Mouse (Mus musculus) midbrain, postnatal 0 days (tissue): Measurements from ENCODE around the gene Mboat2. TPM values are rescaled to one million over a fixed set of nuclear protein-coding genes. Genes with fewer than 3 reads are reported as not detected.

ENCODE experiments used
- ATAC-seq: fragments of 200-750 bp; cut with Nextera tagmentation; 2 replicates; pipeline ENCODE4 v1.8.0; 2017; ENCODE audit warnings: moderate number of reproducible peaks, mild to moderate bottlenecking, moderate TSS enrichment, moderate library complexity; ENCODE audit not compliant: low FRiP score
- DNase-seq: peaks from one replicate; pipeline ENCODE4 v3.0.0-alpha.2; 2015; ENCODE audit warnings: low spot score
- H3K27ac ChIP-seq: fragments of 300-500 bp; sonication (generic); 2 replicates; pipeline ENCODE4 v1.5.1; 2014; ENCODE audit warnings: low read depth, mild to moderate bottlenecking, low read length, mixed read lengths
- H3K27me3 ChIP-seq: fragments of 300-500 bp; sonication (generic); 2 replicates; pipeline ENCODE4 v1.6.1; 2014; ENCODE audit warnings: low read length, control low read depth, mixed read lengths; ENCODE audit not compliant: insufficient read depth
- H3K36me3 ChIP-seq: fragments of 300-500 bp; sonication (generic); 2 replicates; pipeline ENCODE4 v1.6.1; 2014; ENCODE audit warnings: low read length, control low read depth, mixed read lengths; ENCODE audit not compliant: insufficient read depth
- H3K4me1 ChIP-seq: fragments of 300-500 bp; sonication (generic); 2 replicates; pipeline ENCODE4 v1.6.1; 2014; ENCODE audit warnings: mild to moderate bottlenecking, control low read depth, antibody characterized with exemption, low read length, mixed read lengths; ENCODE audit not compliant: insufficient read depth
- H3K4me2 ChIP-seq: fragments of 300-500 bp; sonication (generic); 2 replicates; pipeline ENCODE4 v1.6.1; 2014; ENCODE audit warnings: low read depth, mild to moderate bottlenecking, low read length, mixed read lengths; ENCODE audit not compliant: poor library complexity, severe bottlenecking
- H3K4me3 ChIP-seq: fragments of 300-500 bp; sonication (generic); 2 replicates; pipeline ENCODE4 v1.5.1; 2014; ENCODE audit warnings: low read depth, mild to moderate bottlenecking, low read length, moderate library complexity
- H3K9ac ChIP-seq: fragments of 300-500 bp; sonication (generic); replicated peaks from 2 replicates; pipeline ENCODE4 v1.6.1; 2014; ENCODE audit warnings: mild to moderate bottlenecking, low read length, moderate library complexity, mixed read lengths; ENCODE audit not compliant: poor library complexity, severe bottlenecking
- H3K9me3 ChIP-seq: fragments of 300-500 bp; sonication (generic); 2 replicates; pipeline ENCODE4 v1.6.1; 2016; ENCODE audit warnings: low read length, control low read depth
- CTCF ChIP-seq: IDR thresholded peaks from 2 replicates; pipeline ENCODE4 v1.5.1; 2016; ENCODE audit warnings: antibody characterized with exemption, mild to moderate bottlenecking
- WGBS: fragments of 180-500 bp; shearing (Covaris S2); extraction: QIAGEN DNeasy Blood & Tissue Kit; methylation state at CpG from one replicate; pipeline ENCODE4 v1.1.7; 2014; 5-methylcytosine and 5-hydroxymethylcytosine counted together
- polyA plus RNA-seq: library from polyadenylated mRNA; unstranded; fragments of >200 nt; fragmentation: Nextera tagmentation; extraction: Ambion mirVana; gene quantifications from 2 replicates; pipeline ENCODE4 v1.2.1, GENCODE M21; 2015
- total RNA-seq: library from RNA; depleted of rRNA; stranded (reverse); fragments of >200 nt; gene quantifications from 2 replicates; pipeline ENCODE4 v1.2.3, GENCODE M21; 2014

Gene Mboat2
- total and polyA plus RNA-seq, 2 experiments from 2014 or later = 62.0 to 69.2 TPM

DNA sequence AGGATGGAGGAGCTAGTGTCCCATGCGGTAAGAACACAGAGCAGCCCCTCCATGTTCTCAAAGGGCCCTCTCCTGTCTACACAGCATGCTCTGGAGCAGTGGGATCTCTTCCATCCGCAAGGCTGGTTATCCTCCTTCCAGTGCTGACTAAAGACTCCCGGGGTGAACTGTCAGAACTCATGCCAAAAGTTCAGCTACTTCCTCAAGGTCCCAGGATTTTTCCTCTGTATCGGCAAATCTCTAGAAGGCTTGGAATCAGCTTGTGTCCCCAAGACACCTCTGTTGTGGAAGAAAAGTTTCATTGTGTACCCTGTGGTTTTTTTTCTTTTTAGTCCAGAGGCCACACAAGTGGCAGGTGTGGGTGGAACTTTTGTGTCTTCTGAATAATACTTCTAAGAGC is 18.8 kb upstream of the Mboat2 start:
- H3K9ac ChIP-seq = no peak overlapping the region
- H3K9me3 ChIP-seq = no peaks in the 10 kb centered on the region
- DNase-seq (no peak), ATAC-seq (no peak)
- H3K4me1 ChIP-seq = no peaks in the 10 kb centered on the region
- no peaks in the 10 kb centered on the region for H3K27me3 ChIP-seq
- H3K27ac ChIP-seq = no peak overlapping the region
- H3K36me3 ChIP-seq = no peaks in the 10 kb centered on the region
- H3K4me3 ChIP-seq = no peak overlapping the region
- H3K4me2 ChIP-seq = no peak overlapping the region
- TF ChIP-seq CTCF = no peak
- 60% methylated on average over 4 of the region's 4 CpGs for WGBS

GRCm38 (mm10) chr12:24822831-24823230 is 7.8 kb upstream of the Mboat2 start:
- DNase-seq (no peak), ATAC-seq (no peak)
- H3K4me1 ChIP-seq = no peaks in the 10 kb centered on the region
- H3K9ac ChIP-seq = no peak overlapping the region
- H3K27me3 ChIP-seq = no peaks in the 10 kb centered on the region
- no peak for TF ChIP-seq CTCF
- H3K36me3 ChIP-seq = no peaks in the 10 kb centered on the region
- H3K9me3 ChIP-seq = no peaks in the 10 kb centered on the region
- no peak overlapping the region for H3K4me2 ChIP-seq
- no peak overlapping the region for H3K4me3 ChIP-seq
- WGBS = 86% methylated on average over 2 of the region's 2 CpGs
- no peak overlapping the region for H3K27ac ChIP-seq

DNA sequence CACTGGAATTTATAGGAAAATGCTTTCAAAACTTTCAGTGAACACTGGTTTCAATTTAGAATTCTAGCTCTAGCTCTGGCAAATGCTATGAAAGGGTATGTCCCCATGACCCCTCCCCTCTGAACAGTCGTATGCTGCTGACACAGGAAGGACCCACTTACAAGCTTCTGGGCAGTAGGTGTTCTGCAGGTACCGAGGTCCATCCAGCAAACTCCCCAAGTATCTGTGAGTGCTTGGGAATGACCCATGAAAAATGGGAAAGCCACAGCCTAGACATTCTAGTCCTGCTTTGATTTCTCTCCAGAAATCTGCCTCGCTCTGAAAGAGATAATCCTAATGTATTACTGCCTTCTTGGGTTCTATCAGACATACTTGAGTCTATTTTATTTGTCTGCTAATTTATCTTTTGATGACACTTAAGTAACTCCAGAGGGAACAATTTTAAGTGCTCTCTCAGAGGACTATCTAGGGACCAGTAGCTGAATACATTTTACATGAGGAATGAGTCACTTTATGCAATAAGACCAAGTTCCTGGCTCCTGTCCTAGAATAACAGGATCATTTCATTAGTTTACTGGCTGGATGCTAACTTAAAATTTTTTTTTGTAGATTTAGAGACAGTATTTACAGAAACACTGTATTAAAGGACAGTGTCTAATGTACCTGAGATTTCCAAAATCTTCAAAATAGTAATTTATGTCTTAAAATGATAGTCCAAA is 6.9 kb upstream of the Mboat2 start:
- Histone ChIP-seq H3K4me1 (no peaks in the 10 kb centered on the region), H3K36me3 (no peaks in the 10 kb centered on the region), H3K4me3 (no peak overlapping the region), H3K9ac (no peak overlapping the region), H3K9me3 (no peaks in the 10 kb centered on the region), H3K27me3 (no peaks in the 10 kb centered on the region), H3K27ac (no peak overlapping the region), H3K4me2 (no peak overlapping the region)
- no peak for TF ChIP-seq CTCF
- ATAC-seq (no peak), DNase-seq (no peak)
- 88% methylated on average over 3 of the region's 3 CpGs for WGBS

- no peak for TF ChIP-seq CTCF
- Histone ChIP-seq H3K9me3 (no peaks in the 10 kb centered on the region), H3K4me1 (peaks cover 15% of the 10 kb centered on the region; the same call in 1 of the 2 replicates), H3K4me2 (peak overlapping the region; percentile 60), H3K36me3 (no peaks in the 10 kb centered on the region), H3K4me3 (peak overlapping the region; percentile 90), H3K27ac (peak overlapping the region; percentile 97), H3K9ac (peak overlapping the region; percentile 88; the same call in 1 of the 2 replicates), H3K27me3 (no peaks in the 10 kb centered on the region)
- 10% methylated on average over 1 of the region's 1 CpGs for WGBS
- ATAC-seq (no peak), DNase-seq (no peak)
Observed at GRCm38 (mm10) chr12:24830086-24830485, 593 bp upstream of the Mboat2 start.

DNA sequence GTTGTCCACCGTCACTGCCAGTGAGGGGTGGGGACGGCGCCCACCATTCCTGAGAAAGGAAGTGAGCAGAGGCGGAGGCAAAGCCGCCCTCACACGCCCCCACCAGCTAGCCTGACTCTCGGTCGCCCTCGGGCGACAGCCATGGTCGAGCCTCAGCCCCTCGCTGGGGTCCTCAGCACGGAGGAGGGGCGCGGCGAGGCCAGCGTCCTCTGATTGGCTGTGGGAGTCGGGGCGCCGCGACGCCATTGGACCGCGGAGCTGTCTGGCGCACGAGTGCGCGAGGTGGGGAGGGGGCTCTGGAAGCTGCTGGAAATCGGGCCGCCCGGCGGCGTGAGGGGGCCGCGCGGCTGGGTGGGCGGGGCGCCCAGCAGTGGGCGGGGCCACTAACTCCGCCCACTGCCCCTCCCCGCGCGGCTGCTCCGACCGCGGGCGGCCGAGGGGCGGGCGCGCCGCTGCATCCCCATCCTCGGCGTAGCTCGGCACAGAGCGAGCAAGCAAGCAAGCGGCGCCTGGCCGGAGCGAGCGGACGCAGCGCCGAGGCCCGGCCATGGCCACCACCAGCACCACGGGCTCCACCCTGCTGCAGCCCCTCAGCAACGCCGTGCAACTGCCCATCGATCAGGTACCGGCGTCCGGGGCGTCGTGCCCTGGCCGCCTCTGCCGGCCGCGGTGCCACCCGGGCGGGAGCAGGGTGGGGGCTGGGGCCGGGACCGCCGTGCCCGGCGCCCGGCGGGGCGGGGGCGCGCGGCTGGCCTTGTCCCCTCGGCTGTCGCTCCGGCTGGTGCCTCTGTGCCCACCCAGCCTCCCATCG is 679 bp downstream of the Mboat2 start:
- WGBS = under 1% methylated on average over 66 of the region's 95 CpGs
- Histone ChIP-seq H3K4me3 (peak overlapping the region; percentile 90), H3K4me2 (peak overlapping the region; percentile 60), H3K27ac (peak overlapping the region; percentile 97), H3K36me3 (no peaks in the 10 kb centered on the region), H3K27me3 (no peaks in the 10 kb centered on the region), H3K4me1 (peaks cover 15% of the 10 kb centered on the region; the same call in 1 of the 2 replicates), H3K9ac (peak overlapping the region; percentile 96), H3K9me3 (no peaks in the 10 kb centered on the region)
- peak; percentile 100 for ATAC-seq
- TF ChIP-seq CTCF = peak; percentile 75
- DNase-seq = peak; percentile 99

- TF ChIP-seq CTCF = no peak
- Histone ChIP-seq H3K4me3 (peak overlapping the region; percentile 90), H3K36me3 (no peaks in the 10 kb centered on the region), H3K27ac (peak overlapping the region; percentile 97), H3K27me3 (no peaks in the 10 kb centered on the region), H3K9ac (peak overlapping the region; percentile 96), H3K9me3 (no peaks in the 10 kb centered on the region), H3K4me1 (peaks cover 15% of the 10 kb centered on the region; the same call in 1 of the 2 replicates), H3K4me2 (peak overlapping the region; percentile 60)
- WGBS = 0% methylated on average over 32 of the region's 32 CpGs
- no peak for ATAC-seq
- peak; percentile 10 for DNase-seq
Observed at GRCm38 (mm10) chr12:24831964-24832427, 1.3 kb downstream of the Mboat2 start.
